8 mouse cellular contexts compared by ENCODE assay signal in the genomic region with DNA sequence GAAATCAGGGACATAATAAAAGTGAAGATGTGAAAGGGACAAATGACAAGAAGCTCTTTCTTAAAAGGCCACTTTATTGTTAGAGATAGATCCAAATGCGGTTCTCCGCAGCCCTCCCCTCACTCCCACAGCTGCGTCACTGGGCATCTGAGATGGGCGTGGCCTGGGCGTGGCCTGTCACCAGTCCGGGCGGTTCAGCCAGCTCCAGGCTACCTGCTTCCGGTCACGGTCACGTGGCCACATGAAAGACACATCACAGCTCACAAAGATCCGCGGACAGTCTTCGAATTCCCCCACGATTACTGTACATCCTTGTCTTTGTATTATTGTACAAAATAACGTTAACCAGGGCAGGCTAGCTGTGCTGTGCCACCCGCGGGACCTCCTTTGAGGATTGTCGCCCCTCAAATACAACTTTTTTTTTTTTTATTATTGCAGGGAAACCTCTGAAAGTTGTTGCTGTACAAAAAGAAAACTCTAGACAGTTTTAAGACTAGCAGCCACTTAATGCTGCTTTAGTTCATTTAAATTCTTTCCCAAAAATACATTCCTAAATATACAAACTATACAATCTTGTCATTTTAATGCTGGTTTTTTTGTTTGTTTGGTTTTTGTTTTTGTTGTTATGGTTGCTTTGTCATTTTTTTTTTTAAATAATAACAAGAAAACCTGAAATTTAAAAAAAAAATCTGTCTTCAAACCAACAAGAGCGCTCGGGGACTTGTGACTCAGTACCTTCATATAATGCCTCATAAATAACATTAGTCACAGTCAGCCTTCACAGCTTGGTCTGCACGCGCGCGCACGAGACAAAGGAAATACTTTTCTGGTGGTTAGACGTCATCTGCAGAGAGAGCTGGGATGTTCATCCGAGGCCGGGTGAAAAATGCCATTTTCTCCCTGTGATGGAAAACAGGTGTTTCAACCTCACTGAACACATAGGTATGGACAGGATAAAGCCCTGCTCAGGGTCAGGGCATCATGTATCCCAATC. TPM values are rescaled to one million over a fixed set of nuclear protein-coding genes. Genes with fewer than 3 reads are reported as not detected.
A peak's percentile ranks its signal among the peaks of the same experiment; 100 is the strongest.
DNase-seq lines count a peak whose midpoint lies in the region; ATAC-seq and TF ChIP-seq lines count a peak whose summit lies in the region.

No protein-coding gene starts in this region.

- H3K4me1 ChIP-seq in E14TG2a.4 (replicated peaks; ENCODE audit: low read depth, low read length), result peaks cover 63% of the 10 kb centered on the region
- H3K4me1 ChIP-seq in forebrain, embryonic 13.5 days, result peaks cover 7% of the 10 kb centered on the region
- peaks cover 8% of the 10 kb centered on the region for H3K4me1 ChIP-seq in liver, embryonic 16.5 days (ENCODE audit: control insufficient read depth, low read depth, low read length)
- peaks cover 7% of the 10 kb centered on the region for H3K4me1 ChIP-seq in neural tube, embryonic 12.5 days
- no peaks in the 10 kb centered on the region for H3K4me1 ChIP-seq in stomach, postnatal 0 days (replicated peaks; ENCODE audit: control insufficient read depth, insufficient read depth)

- peaks cover 37% of the 10 kb centered on the region for H3K36me3 ChIP-seq in E14TG2a.4 (ENCODE audit: insufficient read depth, low read length)
- peaks cover 31% of the 10 kb centered on the region for H3K36me3 ChIP-seq in forebrain, embryonic 13.5 days (ENCODE audit: poor library complexity, severe bottlenecking)
- H3K36me3 ChIP-seq in liver, embryonic 16.5 days (ENCODE audit: control insufficient read depth, insufficient read depth), result no peaks in the 10 kb centered on the region
- peaks cover 7% of the 10 kb centered on the region for H3K36me3 ChIP-seq in neural tube, embryonic 12.5 days
- H3K36me3 ChIP-seq in stomach, postnatal 0 days (ENCODE audit: control insufficient read depth, insufficient read depth, low read length), result no peaks in the 10 kb centered on the region

- TF ChIP-seq CTCF in E14TG2a.4 (conservative IDR thresholded peaks at IDR 0.05; ENCODE audit: low read length), result no peak
- no peak for TF ChIP-seq CTCF in stomach, postnatal 0 days (IDR thresholded peaks at IDR 0.05; ENCODE audit: low read depth)

- no peaks in the 10 kb centered on the region for H3K9me3 ChIP-seq in E14TG2a.4 (ENCODE audit: low read length)
- H3K9me3 ChIP-seq in forebrain, embryonic 13.5 days (replicated peaks), result no peaks in the 10 kb centered on the region
- no peaks in the 10 kb centered on the region for H3K9me3 ChIP-seq in liver, embryonic 16.5 days (replicated peaks; ENCODE audit: control insufficient read depth, low read length)
- no peaks in the 10 kb centered on the region for H3K9me3 ChIP-seq in neural tube, embryonic 12.5 days
- no peaks in the 10 kb centered on the region for H3K9me3 ChIP-seq in stomach, postnatal 0 days (ENCODE audit: control insufficient read depth, low read length)

- peak; percentile 87 to 91 for DNase-seq in heart, postnatal 14 days
- peak; percentile 58 for DNase-seq in large intestine, adult 2 months (ENCODE audit: low read depth, low spot score)
- peak; percentile 92 for DNase-seq in stomach, postnatal 0 days (ENCODE audit: low spot score)

- TF ChIP-seq EP300 in stomach, postnatal 0 days (optimal IDR thresholded peaks at IDR 0.05), result no peak

- 33% methylated on average over 28 of the region's 28 CpGs for WGBS in forebrain, embryonic 13.5 days
- 24% methylated on average over 28 of the region's 28 CpGs for WGBS in large intestine, adult 2 months
- WGBS in liver, embryonic 16.5 days (ENCODE audit: insufficient replicate concordance), result 17% methylated on average over 28 of the region's 28 CpGs
- WGBS in neural tube, embryonic 12.5 days, result 8% methylated on average over 28 of the region's 28 CpGs
- 18% methylated on average over 28 of the region's 28 CpGs for WGBS in stomach, postnatal 0 days

- ATAC-seq in cerebellum, adult (ENCODE audit: insufficient number of reproducible peaks, low FRiP score, low TSS enrichment), result peak; percentile 69
- peak; percentile 79 for ATAC-seq in forebrain, embryonic 13.5 days
- peak; percentile 85 for ATAC-seq in liver, embryonic 16.5 days (ENCODE audit: low read depth)
- peak; percentile 87 for ATAC-seq in neural tube, embryonic 12.5 days (ENCODE audit: low FRiP score, low read depth)
- ATAC-seq in stomach, postnatal 0 days (ENCODE audit: low FRiP score, low TSS enrichment), result peak; percentile 90

- peak overlapping the region; percentile 56 for H3K4me2 ChIP-seq in forebrain, embryonic 13.5 days
- peak overlapping the region; percentile 81 for H3K4me2 ChIP-seq in liver, embryonic 16.5 days (ENCODE audit: low read depth, low read length)
- peak overlapping the region; percentile 56 for H3K4me2 ChIP-seq in neural tube, embryonic 12.5 days (replicated peaks)
- peak overlapping the region; percentile 43 for H3K4me2 ChIP-seq in stomach, postnatal 0 days (replicated peaks; ENCODE audit: low read depth)

- intact Hi-C loops in heart, postnatal 14 days (cut with DNase I), result loop anchor here (5.0 kb wide), 1 partner anchor 164 kb away; no protein-coding TSS in a partner anchor

- peak overlapping the region; percentile 32; the same call in 1 of the 2 replicates for H3K9ac ChIP-seq in forebrain, embryonic 13.5 days
- H3K9ac ChIP-seq in liver, embryonic 16.5 days (ENCODE audit: low read depth, low read length), result peak overlapping the region; percentile 50; the same call in 1 of the 2 replicates
- H3K9ac ChIP-seq in neural tube, embryonic 12.5 days, result 0 out of 2 replicates have a peak overlapping the region, but pooled peaks have one; percentile 21
- H3K9ac ChIP-seq in stomach, postnatal 0 days (ENCODE audit: low read length), result 0 out of 2 replicates have a peak overlapping the region, but pooled peaks have one; percentile 35

- no peaks in the 10 kb centered on the region for H3K27me3 ChIP-seq in E14TG2a.4 (ENCODE audit: insufficient read depth, low read length)
- no peaks in the 10 kb centered on the region for H3K27me3 ChIP-seq in forebrain, embryonic 13.5 days
- no peaks in the 10 kb centered on the region for H3K27me3 ChIP-seq in liver, embryonic 16.5 days (ENCODE audit: control insufficient read depth, insufficient read depth, low read depth, low read length)
- no peaks in the 10 kb centered on the region for H3K27me3 ChIP-seq in neural tube, embryonic 12.5 days (replicated peaks)
- no peaks in the 10 kb centered on the region for H3K27me3 ChIP-seq in stomach, postnatal 0 days (ENCODE audit: control insufficient read depth, insufficient read depth, low read length)

- H3K4me3 ChIP-seq in E14TG2a.4 (replicated peaks; ENCODE audit: low read length), result peak overlapping the region; percentile 79
- peak overlapping the region; percentile 23 for H3K4me3 ChIP-seq in forebrain, embryonic 13.5 days
- peak overlapping the region; percentile 53 for H3K4me3 ChIP-seq in liver, embryonic 16.5 days (ENCODE audit: low read depth, low read length)
- H3K4me3 ChIP-seq in neural tube, embryonic 12.5 days, result no peak overlapping the region
- peak overlapping the region; percentile 23 for H3K4me3 ChIP-seq in stomach, postnatal 0 days (ENCODE audit: low read depth, low read length)

- no peak overlapping the region for H3K27ac ChIP-seq in forebrain, embryonic 13.5 days
- no peak overlapping the region for H3K27ac ChIP-seq in liver, embryonic 16.5 days (ENCODE audit: low read length)
- no peak overlapping the region for H3K27ac ChIP-seq in neural tube, embryonic 12.5 days
- no peak overlapping the region for H3K27ac ChIP-seq in stomach, postnatal 0 days (replicated peaks)

RNA-seq across cellular contexts. Expression of a gene that starts 4.3 kb away (rescaled TPM):
- polyA plus RNA-seq in forebrain, embryonic 13.5 days (2015; fragmentation: Nextera tagmentation; extraction: Ambion mirVana), result 76.0 and 80.6 TPM in 2 replicates
- total RNA-seq in heart, postnatal 14 days (2021), result 10 to 100 TPM; 32.1 to 34.5 TPM
- polyA plus RNA-seq in large intestine, adult 2 months (2012; rRNA removed), result 37.2 and 37.3 TPM in 2 replicates
- 34.4 and 37.8 TPM in 2 replicates for polyA plus RNA-seq in liver, embryonic 16.5 days (2015; fragmentation: Nextera tagmentation; extraction: Ambion mirVana)
- polyA plus RNA-seq in neural tube, embryonic 12.5 days (2016; fragmentation: Nextera tagmentation; extraction: Ambion mirVana), result 78.8 and 91.6 TPM in 2 replicates
- 55.8 and 57.0 TPM in 2 replicates for polyA plus RNA-seq in stomach, postnatal 0 days (2015; fragmentation: Nextera tagmentation; extraction: Ambion mirVana)

RNA-seq across cellular contexts. Expression of a gene that starts 40.0 kb away (rescaled TPM):
- polyA plus RNA-seq in forebrain, embryonic 13.5 days (2015; fragmentation: Nextera tagmentation; extraction: Ambion mirVana), result 2.4 and 4.0 TPM in 2 replicates
- total RNA-seq in heart, postnatal 14 days (2021), result not detected
- polyA plus RNA-seq in large intestine, adult 2 months (2012; rRNA removed), result 0.10 TPM in 2 replicates
- not detected in 2 replicates for polyA plus RNA-seq in liver, embryonic 16.5 days (2015; fragmentation: Nextera tagmentation; extraction: Ambion mirVana)
- polyA plus RNA-seq in neural tube, embryonic 12.5 days (2016; fragmentation: Nextera tagmentation; extraction: Ambion mirVana), result 16.0 and 16.4 TPM in 2 replicates
- polyA plus RNA-seq in stomach, postnatal 0 days (2015; fragmentation: Nextera tagmentation; extraction: Ambion mirVana), result 0.62 and 1.0 TPM in 2 replicates
